Mouse (Mus musculus): ENCODE measurements around the gene Dgcr8.

DNA sequence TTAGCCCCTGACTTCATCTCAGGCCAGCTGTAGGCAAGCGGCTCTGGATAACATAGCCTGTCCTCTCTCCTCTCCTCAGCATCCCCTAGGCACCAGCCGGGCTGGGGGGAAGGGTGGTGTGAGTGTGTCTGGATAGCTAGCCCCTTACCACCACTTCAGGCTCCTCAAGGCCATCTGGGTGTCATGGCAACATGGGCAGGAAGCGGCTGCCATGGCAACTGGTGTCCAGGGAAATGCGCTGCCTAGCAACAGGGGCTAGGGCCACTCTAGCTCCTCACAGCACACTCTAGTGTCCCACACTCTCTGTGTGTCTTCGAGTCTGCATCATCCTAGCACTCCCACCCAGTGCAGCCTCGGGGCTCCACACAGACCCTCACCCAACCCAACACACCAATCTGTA, 75.4 kb downstream of the Dgcr8 start:
- TF ChIP-seq CTCF (IDR thresholded peaks at IDR 0.05; ENCODE audit: borderline replicate concordance, control insufficient read depth, extremely low read depth, insufficient read depth, low read length, poor library complexity) (no peak), POLR2A (IDR thresholded peaks at IDR 0.05; ENCODE audit: control insufficient read depth, extremely low read depth, insufficient read depth, low read length, poor library complexity) (no peak)
